Mouse (Mus musculus): ENCODE results near the gene Il34.
A peak's percentile ranks its signal among the peaks of the same experiment; 100 is the strongest.

Il34 gene

GRCm38 (mm10) chr8:110713073-110713472 is 92.7 kb downstream of the Il34 start:
- peak; percentile 78 for DNase-seq (ENCODE audit: low read depth, low spot score)

- no peak for DNase-seq (ENCODE audit: low read depth, low spot score)
These were observed 94.3 kb downstream of the Il34 start for GRCm38 (mm10) chr8:110711271-110711934.

- DNase-seq (ENCODE audit: low read depth, low spot score), result no peak
These were observed 95.1 kb downstream of the Il34 start for GRCm38 (mm10) chr8:110710593-110710992.

- no peak for DNase-seq (ENCODE audit: low read depth, low spot score)
These were observed 97.3 kb downstream of the Il34 start for GRCm38 (mm10) chr8:110708429-110708828.

- DNase-seq (ENCODE audit: low read depth, low spot score), result no peak
These were observed 99.3 kb downstream of the Il34 start for GRCm38 (mm10) chr8:110706288-110706870.

- DNase-seq (ENCODE audit: low read depth, low spot score), result peak; percentile 97
These were observed 100.1 kb downstream of the Il34 start for GRCm38 (mm10) chr8:110705391-110706287.

GRCm38 (mm10) chr8:110704103-110704502 is 101.6 kb downstream of the Il34 start:
- no peak for DNase-seq (ENCODE audit: low read depth, low spot score)

- DNase-seq (ENCODE audit: low read depth, low spot score), result peak; percentile 59
These were observed 102.2 kb downstream of the Il34 start for GRCm38 (mm10) chr8:110703460-110704061.

- no peak for DNase-seq (ENCODE audit: low read depth, low spot score)
These were observed 102.9 kb downstream of the Il34 start for GRCm38 (mm10) chr8:110702636-110703459.

- no peak for DNase-seq (ENCODE audit: low read depth, low spot score)
These were observed 105.2 kb downstream of the Il34 start for GRCm38 (mm10) chr8:110700561-110700960.

GRCm38 (mm10) chr8:110699501-110699900 is 106.2 kb downstream of the Il34 start:
- DNase-seq (ENCODE audit: low read depth, low spot score), result no peak

- no peak for DNase-seq (ENCODE audit: low read depth, low spot score)
These were observed 107.6 kb downstream of the Il34 start for GRCm38 (mm10) chr8:110698098-110698497.

- peak; percentile 86 for DNase-seq (ENCODE audit: low read depth, low spot score)
These were observed 108.2 kb downstream of the Il34 start for GRCm38 (mm10) chr8:110697571-110697970.

GRCm38 (mm10) chr8:110696051-110696450 is 109.7 kb downstream of the Il34 start:
- DNase-seq (ENCODE audit: low read depth, low spot score), result no peak

- DNase-seq (ENCODE audit: low read depth, low spot score), result peak; percentile 77
These were observed 110.3 kb downstream of the Il34 start for GRCm38 (mm10) chr8:110695431-110695830.

GRCm38 (mm10) chr8:110694826-110695225 is 110.9 kb downstream of the Il34 start:
- peak; percentile 85 for DNase-seq (ENCODE audit: low read depth, low spot score)

- no peak for DNase-seq (ENCODE audit: low read depth, low spot score)
These were observed 111.5 kb downstream of the Il34 start for GRCm38 (mm10) chr8:110694226-110694625.

All from brain, adult 2 months (tissue).